Mouse (Mus musculus): ENCODE results near the gene Mup14.
"Not testable (repeated sequence)": the region's sequence is repeated elsewhere in the genome, so short reads cannot be mapped to it uniquely, and the experiment has no call there.

The Mup14 gene

GRCm38 (mm10) chr4:61303900-61304299 lies at the start of gene Mup14:
Mup14 (minus strand) TSS chr4:61304000.
- DNase-seq (ENCODE audit: low spot score), result not testable (repeated sequence)

DNA sequence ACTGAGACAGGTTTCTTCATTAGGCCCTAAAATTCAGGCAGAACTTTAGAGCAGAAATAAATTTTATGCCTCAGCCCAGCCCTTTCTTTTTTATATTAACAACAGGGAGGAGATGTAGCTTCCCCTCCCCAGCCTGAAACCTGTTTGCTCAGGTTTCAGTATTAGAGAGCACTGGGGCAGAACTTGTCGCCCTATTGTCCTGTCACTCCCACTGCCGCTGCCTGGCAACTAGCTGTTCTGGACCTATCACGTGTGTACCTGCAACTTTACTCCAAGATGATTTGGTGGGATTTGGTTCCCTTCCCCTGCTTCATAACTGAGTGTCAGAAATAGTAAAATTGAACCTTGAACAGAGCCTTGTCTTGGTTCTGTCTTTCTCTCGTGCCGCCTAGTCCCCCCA lies 34.3 kb upstream of the Mup14 start:
- DNase-seq (ENCODE audit: low spot score), result not testable (repeated sequence)

Measured in T-cell, adult 2 months (primary cell).